Mouse (Mus musculus) heart, postnatal 4 days (tissue): ENCODE results near the gene Krtap2-4. TPM values are rescaled to one million over a fixed set of nuclear protein-coding genes. Genes with fewer than 3 reads are reported as not detected.

Source experiments
- DNase-seq: peaks from one replicate; pipeline ENCODE4 v3.0.0; 2021
- total RNA-seq, 2 experiments: library from RNA; stranded (reverse); gene quantifications; 2 replicates each; pipeline ENCODE4 v1.2.3; 2021

Krtap2-4 gene
- total RNA-seq, 2 experiments from 2014 or later = not detected

GRCm38 (mm10) chr11:99581564-99581963 lies 33.1 kb downstream of the Krtap2-4 start:
- no peak for DNase-seq

GRCm38 (mm10) chr11:99581051-99581450 lies 33.6 kb downstream of the Krtap2-4 start:
- no peak for DNase-seq

DNA sequence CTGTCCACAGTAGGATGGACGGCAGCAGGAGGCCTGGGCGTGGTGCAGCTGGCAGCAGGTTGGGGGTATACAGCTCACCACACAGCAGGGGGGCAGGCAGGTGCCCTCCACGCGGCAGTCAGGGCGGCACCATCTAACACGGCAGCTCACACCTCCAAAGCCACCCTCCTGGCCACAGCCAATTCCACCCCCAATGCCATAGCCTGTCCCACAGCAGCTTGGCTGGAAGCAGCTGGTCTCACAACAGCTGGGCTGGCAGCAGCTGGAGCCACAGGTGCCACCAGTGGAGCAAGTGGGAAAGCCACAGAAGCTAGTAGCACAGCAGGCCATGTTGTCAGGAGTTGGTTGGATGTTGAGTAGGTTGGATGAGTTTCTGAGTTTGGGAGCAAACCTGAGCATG lies 34.0 kb downstream of the Krtap2-4 start, which contains the start of gene Krtap1-5:
TSS of gene Krtap1-5 (minus strand) at position 381 of the 400 bp plus-strand sequence.
- no peak for DNase-seq

GRCm38 (mm10) chr11:99574106-99574505 lies 40.5 kb downstream of the Krtap2-4 start:
- peak; percentile 80 for DNase-seq

DNA sequence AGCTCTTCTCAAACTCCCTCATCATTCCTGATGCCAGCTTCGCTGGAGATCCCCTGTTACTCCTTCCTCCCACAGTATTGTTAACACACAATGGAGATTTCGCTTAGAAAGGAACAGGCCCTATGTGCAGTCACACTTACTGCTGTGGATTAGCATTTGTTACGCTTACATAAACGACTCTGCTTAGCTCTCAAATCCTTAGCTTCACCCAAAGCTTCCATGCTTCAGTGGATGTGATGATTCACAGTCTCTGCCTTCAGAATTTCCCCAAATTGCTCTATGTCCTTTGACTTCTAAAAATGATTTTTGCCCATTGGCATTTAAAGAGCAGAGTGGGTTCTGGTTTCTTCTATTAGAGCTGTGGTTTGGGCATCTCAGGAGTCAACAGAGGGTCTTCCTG lies 41.5 kb downstream of the Krtap2-4 start:
- DNase-seq = no peak

- no peak for DNase-seq
Measured at GRCm38 (mm10) chr11:99566530-99566929, 48.1 kb downstream of the Krtap2-4 start, which contains the start of gene Krtap3-1. Krtap3-1 (minus strand) TSS chr11:99566630.

Other genes with a start within 250 kb of the Krtap2-4 start
- gene Krt28, start 239.9 kb downstream of the Krtap2-4 start, total RNA-seq = not detected
- 1 to 10 TPM; 8.6 to 9.5 TPM for gene Krt10, start 225.5 kb downstream of the Krtap2-4 start, total RNA-seq
- not detected for gene Krt12, start 192.6 kb downstream of the Krtap2-4 start, total RNA-seq
- under 1 TPM; 0.21 to 0.79 TPM for gene Krt20, start 176.7 kb downstream of the Krtap2-4 start, total RNA-seq
- gene Krt23, start 121.7 kb downstream of the Krtap2-4 start, total RNA-seq = not detected
- gene Krt39, start 93.5 kb downstream of the Krtap2-4 start, total RNA-seq = not detected
- not detected for gene Krt40, start 71.7 kb downstream of the Krtap2-4 start, total RNA-seq
- gene Krtap3-3, start 64.0 kb downstream of the Krtap2-4 start, total RNA-seq = not detected
- not detected for gene Krtap3-2, start 58.0 kb downstream of the Krtap2-4 start, total RNA-seq
- gene Gm11939, start 55.4 kb downstream of the Krtap2-4 start, total RNA-seq = not detected
- gene Krtap3-1, start 48.2 kb downstream of the Krtap2-4 start, total RNA-seq = not detected
- not detected for gene Krtap1-5, start 33.8 kb downstream of the Krtap2-4 start, total RNA-seq
- not detected for gene Krtap1-4, start 31.2 kb downstream of the Krtap2-4 start, total RNA-seq
- not detected for gene Krtap1-3, start 23.5 kb downstream of the Krtap2-4 start, total RNA-seq
- gene Krtap9-3, start 16.7 kb downstream of the Krtap2-4 start, total RNA-seq = not detected
- gene Gm11938, start 11.5 kb downstream of the Krtap2-4 start, total RNA-seq = not detected
- gene Gm11937, start 4.7 kb downstream of the Krtap2-4 start, total RNA-seq = not detected
- gene Gm11562, start 5.6 kb upstream of the Krtap2-4 start, total RNA-seq = not detected
- not detected for gene Krtap4-1, start 13.4 kb upstream of the Krtap2-4 start, total RNA-seq
- not detected for gene Krtap4-2, start 20.2 kb upstream of the Krtap2-4 start, total RNA-seq
- not detected for gene Krtap4-7, start 29.2 kb upstream of the Krtap2-4 start, total RNA-seq
- not detected for gene Gm11555, start 35.4 kb upstream of the Krtap2-4 start, total RNA-seq
- not detected for gene Gm11563, start 44.1 kb upstream of the Krtap2-4 start, total RNA-seq
- gene Krtap4-6, start 51.1 kb upstream of the Krtap2-4 start, total RNA-seq = not detected
- not detected for gene Gm14190, start 75.9 kb upstream of the Krtap2-4 start, total RNA-seq
- gene Gm14180, start 119.4 kb upstream of the Krtap2-4 start, total RNA-seq = not detected
- not detected for gene Gm11595, start 158.1 kb upstream of the Krtap2-4 start, total RNA-seq
- not detected for gene Krtap4-8, start 165.9 kb upstream of the Krtap2-4 start, total RNA-seq
- gene Krtap4-9, start 170.4 kb upstream of the Krtap2-4 start, total RNA-seq = not detected
- not detected for gene Gm11596, start 178.6 kb upstream of the Krtap2-4 start, total RNA-seq
- gene Gm11569, start 184.1 kb upstream of the Krtap2-4 start, total RNA-seq = not detected
- gene Gm11554, start 189.6 kb upstream of the Krtap2-4 start, total RNA-seq = not detected
- not detected for gene Krtap4-13, start 195.0 kb upstream of the Krtap2-4 start, total RNA-seq
- gene Gm11564, start 200.8 kb upstream of the Krtap2-4 start, total RNA-seq = not detected
- not detected for gene 2300003K06Rik, start 223.2 kb upstream of the Krtap2-4 start, total RNA-seq
- gene Krtap4-16, start 236.8 kb upstream of the Krtap2-4 start, total RNA-seq = not detected
- gene Gm11568, start 243.1 kb upstream of the Krtap2-4 start, total RNA-seq = not detected
- not detected for gene Gm11559, start 249.6 kb upstream of the Krtap2-4 start, total RNA-seq